Mouse (Mus musculus) forebrain, postnatal 0 days (tissue): ENCODE results near the gene Sec31b. TPM values are rescaled to one million over a fixed set of nuclear protein-coding genes. Genes with fewer than 3 reads are reported as not detected.

Experiments
- ATAC-seq: fragments of 200-750 bp; cut with Nextera tagmentation; 2 replicates; pipeline ENCODE4 v1.8.0; 2017; ENCODE audit warnings: mild to moderate bottlenecking, moderate library complexity
- DNase-seq: peaks from one replicate; pipeline ENCODE4 v3.0.0-alpha.2; 2015
- H3K27ac ChIP-seq: fragments of 300-500 bp; sonication (generic); 2 replicates; pipeline ENCODE4 v1.5.1; 2014; ENCODE audit warnings: low read depth, mild to moderate bottlenecking, antibody characterized with exemption, low read length, moderate library complexity, mixed read lengths
- H3K27me3 ChIP-seq: fragments of 300-500 bp; sonication (generic); 2 replicates; pipeline ENCODE4 v1.6.1; 2014; ENCODE audit warnings: mild to moderate bottlenecking, low read length, mixed read lengths; ENCODE audit not compliant: insufficient read depth
- H3K36me3 ChIP-seq: fragments of 300-500 bp; sonication (generic); 2 replicates; pipeline ENCODE4 v1.6.1; 2014; ENCODE audit warnings: mild to moderate bottlenecking, moderate library complexity; ENCODE audit not compliant: insufficient read depth
- H3K4me1 ChIP-seq: fragments of 300-500 bp; sonication (generic); 2 replicates; pipeline ENCODE4 v1.6.1; 2014; ENCODE audit warnings: antibody characterized with exemption; ENCODE audit not compliant: insufficient read depth
- H3K4me2 ChIP-seq: fragments of 300-500 bp; sonication (generic); 2 replicates; pipeline ENCODE4 v1.6.1; 2014; ENCODE audit warnings: low read depth, mild to moderate bottlenecking, moderate library complexity
- H3K4me3 ChIP-seq: fragments of 300-500 bp; sonication (generic); 2 replicates; pipeline ENCODE4 v1.5.1; 2014; ENCODE audit warnings: low read depth, low read length, mixed read lengths
- H3K9ac ChIP-seq: fragments of 300-500 bp; sonication (generic); 2 replicates; pipeline ENCODE4 v1.6.1; 2014; ENCODE audit warnings: mild to moderate bottlenecking
- H3K9me3 ChIP-seq: fragments of 300-500 bp; sonication (generic); 2 replicates; pipeline ENCODE4 v1.6.1; 2016; ENCODE audit warnings: low read length
- CTCF ChIP-seq: sonication (generic); IDR thresholded peaks from 2 replicates; pipeline ENCODE4 v1.5.1; 2016; ENCODE audit warnings: antibody characterized with exemption, control low read depth, low read depth
- WGBS: fragments of 180-500 bp; shearing (Covaris S2); extraction: QIAGEN DNeasy Blood & Tissue Kit; methylation state at CpG from one replicate; pipeline ENCODE4 v1.1.7; 2014; 5-methylcytosine and 5-hydroxymethylcytosine counted together
- polyA plus RNA-seq: library from polyadenylated mRNA; unstranded; fragments of >200 nt; fragmentation: Nextera tagmentation; extraction: Ambion mirVana; gene quantifications from 2 replicates; pipeline ENCODE4 v1.2.1, GENCODE M21; 2015
- total RNA-seq: library from RNA; depleted of rRNA; stranded (reverse); fragments of >200 nt; gene quantifications from 2 replicates; pipeline ENCODE4 v1.2.3, GENCODE M21; 2014

Sec31b gene
- total and polyA plus RNA-seq, 2 experiments from 2014 or later: 0.15 to 0.48 TPM

DNA sequence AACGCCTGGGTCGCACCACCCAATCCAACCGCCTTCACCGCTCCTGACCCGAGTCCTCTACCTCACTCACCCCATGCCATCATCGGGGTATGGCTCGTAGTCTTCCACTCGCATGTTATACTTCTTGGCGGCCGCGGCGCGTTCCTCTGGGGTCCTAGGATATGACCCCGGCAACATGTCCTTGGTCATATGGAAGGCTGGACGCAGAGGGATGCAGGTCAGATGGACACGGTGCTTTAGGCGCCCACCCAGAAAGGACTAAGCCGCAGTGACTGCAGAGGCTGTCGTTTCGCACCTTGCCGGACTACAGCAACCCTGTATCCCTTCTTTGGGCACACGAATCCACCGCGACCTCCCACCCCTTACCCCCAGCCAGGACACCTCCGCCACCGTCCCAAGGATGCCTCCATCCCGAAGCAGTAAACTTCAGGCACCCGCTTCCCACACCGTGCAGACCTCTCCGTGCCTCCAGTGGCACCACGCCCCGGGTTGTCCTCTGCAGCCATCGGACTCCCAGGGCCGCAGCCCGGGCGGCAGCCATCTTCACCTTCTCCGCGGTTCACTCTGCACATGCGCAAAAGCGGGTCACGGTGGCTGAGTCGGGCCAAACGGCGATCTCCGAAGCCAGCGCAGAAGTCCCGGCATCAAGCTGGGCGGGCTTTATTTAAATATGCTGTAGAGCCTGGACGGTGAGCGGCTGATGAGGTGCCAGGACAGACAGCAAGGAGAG is 9.4 kb upstream of the Sec31b start, which contains the start of gene Ndufb8:
TSS of gene Ndufb8 (minus strand) at position 580 of the 730 bp plus-strand sequence.
- Histone ChIP-seq H3K4me3 (peak within 1 kb of the TSS; percentile 82), H3K27ac (peak within 1 kb of the TSS; percentile 71), H3K27me3 (no peaks in the 10 kb centered on the region), H3K4me1 (peaks cover 12% of the 10 kb centered on the region), H3K4me2 (peak within 1 kb of the TSS; percentile 76), H3K9me3 (no peaks in the 10 kb centered on the region), H3K36me3 (peaks cover 25% of the 10 kb centered on the region), H3K9ac (peak within 1 kb of the TSS; percentile 81)
- TF ChIP-seq CTCF: no peak
- DNase-seq (peak; percentile 94), ATAC-seq (peak; percentile 93)
- 1% methylated on average over 50 of the region's 50 CpGs for WGBS

DNA sequence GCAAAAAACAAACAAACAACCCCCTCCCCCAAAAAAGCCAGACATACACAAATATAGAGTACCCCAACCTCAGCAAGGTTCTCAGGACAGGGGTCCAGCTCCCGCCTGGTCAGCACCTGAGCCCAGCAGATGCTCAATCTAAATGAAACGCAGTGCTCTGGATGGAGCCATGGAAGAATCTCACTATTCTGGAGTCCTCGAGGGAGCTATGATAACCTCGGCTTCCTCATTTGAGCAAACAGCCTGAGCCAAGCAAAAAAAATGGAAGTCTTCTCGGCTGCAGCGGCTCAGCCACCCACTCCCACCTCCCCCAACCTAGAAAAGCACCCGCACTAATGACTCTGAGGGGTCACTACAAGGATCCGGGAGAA is 8.8 kb upstream of the Sec31b start:
- Histone ChIP-seq H3K4me3 (peak overlapping the region; percentile 82), H3K27me3 (no peaks in the 10 kb centered on the region), H3K36me3 (peaks cover 31% of the 10 kb centered on the region), H3K4me1 (peaks cover 12% of the 10 kb centered on the region), H3K4me2 (peak overlapping the region; percentile 76), H3K9ac (peak overlapping the region; percentile 81), H3K9me3 (no peaks in the 10 kb centered on the region), H3K27ac (peak overlapping the region; percentile 71)
- no peak for DNase-seq
- WGBS: 3% methylated on average over 8 of the region's 8 CpGs
- peak; percentile 11; the same call in 1 of the 2 replicates for ATAC-seq
- no peak for TF ChIP-seq CTCF

DNA sequence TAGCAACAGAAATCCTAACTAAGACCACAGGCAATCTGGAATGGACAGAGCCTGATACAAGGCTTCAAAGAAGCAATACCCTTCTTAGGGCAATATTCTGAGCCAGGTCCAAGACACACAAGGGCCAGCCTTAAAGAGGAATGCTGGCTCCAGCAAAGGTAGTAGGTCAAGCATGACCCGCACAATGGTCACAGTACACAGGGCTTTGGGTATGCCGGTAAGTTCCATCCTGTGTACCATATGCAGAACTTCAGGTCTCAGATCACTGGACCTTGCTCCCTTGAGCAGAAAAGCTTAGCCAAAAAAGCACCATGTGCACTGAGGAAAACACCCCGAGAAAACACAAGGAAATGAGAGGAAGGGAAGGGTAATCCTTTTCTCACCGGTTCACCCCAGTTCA is 7.6 kb upstream of the Sec31b start:
- Histone ChIP-seq H3K4me3 (no peak overlapping the region), H3K9me3 (no peaks in the 10 kb centered on the region), H3K27me3 (no peaks in the 10 kb centered on the region), H3K27ac (no peak overlapping the region), H3K4me1 (peaks cover 12% of the 10 kb centered on the region), H3K9ac (no peak overlapping the region), H3K36me3 (peaks cover 42% of the 10 kb centered on the region), H3K4me2 (no peak overlapping the region)
- DNase-seq (no peak), ATAC-seq (no peak)
- WGBS: 97% methylated on average over 4 of the region's 4 CpGs
- no peak for TF ChIP-seq CTCF

DNA sequence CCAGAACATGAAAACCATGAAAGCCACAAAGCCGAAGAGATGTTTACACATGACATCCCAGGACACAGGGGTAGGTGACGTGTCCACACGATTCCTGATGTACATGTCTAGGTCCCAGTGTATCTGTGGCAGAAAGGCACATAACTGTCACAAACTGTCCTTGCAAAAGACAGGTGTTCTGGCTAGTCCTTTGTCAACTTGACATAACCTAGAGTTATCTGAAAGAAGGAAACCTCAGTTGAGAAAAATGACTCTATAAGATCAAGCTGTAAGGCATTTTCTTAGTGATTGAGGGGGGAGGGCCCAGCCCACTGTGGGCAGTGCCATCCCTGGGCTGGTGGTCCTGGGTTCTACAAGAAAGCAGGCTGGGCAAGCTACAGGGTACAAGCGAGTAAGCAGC is 7.1 kb upstream of the Sec31b start, which contains the start of gene Gm20538:
TSS of gene Gm20538 (minus strand) at position 101 of the 400 bp plus-strand sequence.
- no peaks in the 10 kb centered on the region for H3K27me3 ChIP-seq
- H3K4me3 ChIP-seq: no peak within 1 kb of the TSS
- TF ChIP-seq CTCF: no peak
- H3K27ac ChIP-seq: no peak within 1 kb of the TSS
- no peaks in the 10 kb centered on the region for H3K9me3 ChIP-seq
- no peak within 1 kb of the TSS for H3K9ac ChIP-seq
- no peak for ATAC-seq
- no peak within 1 kb of the TSS for H3K4me2 ChIP-seq
- peaks cover 12% of the 10 kb centered on the region for H3K4me1 ChIP-seq
- WGBS: 96% methylated on average over 4 of the region's 4 CpGs
- peaks cover 47% of the 10 kb centered on the region for H3K36me3 ChIP-seq
- no peak for DNase-seq

DNA sequence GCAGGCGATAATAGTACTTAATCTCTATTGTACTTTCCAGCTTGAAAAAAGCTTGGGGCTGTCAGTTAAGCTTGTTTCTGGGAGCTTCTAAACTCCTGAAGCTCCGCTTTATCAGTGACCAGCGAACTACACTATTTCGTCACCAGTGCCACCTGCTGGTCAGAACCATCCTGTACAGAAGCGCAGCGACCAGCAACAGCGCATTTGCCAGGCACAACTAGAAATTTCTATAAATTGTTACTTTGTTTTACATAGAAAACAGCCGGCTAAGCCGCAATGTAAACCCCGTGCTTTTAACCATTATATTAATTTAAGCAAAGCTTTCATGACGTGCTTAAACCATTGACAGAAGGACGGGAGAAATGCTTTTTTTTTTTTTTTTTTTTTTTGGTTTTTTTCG is 889 bp downstream of the Sec31b start:
- Histone ChIP-seq H3K4me1 (no peaks in the 10 kb centered on the region), H3K27me3 (peaks cover 24% of the 10 kb centered on the region), H3K27ac (no peak overlapping the region), H3K4me3 (no peak overlapping the region), H3K9me3 (no peaks in the 10 kb centered on the region), H3K4me2 (peak overlapping the region; percentile 45; the same call in 1 of the 2 replicates), H3K9ac (no peak overlapping the region), H3K36me3 (peaks cover 19% of the 10 kb centered on the region)
- TF ChIP-seq CTCF: peak; percentile 81
- WGBS: 4% methylated on average over 13 of the region's 13 CpGs
- peak; percentile 87 for DNase-seq
- peak; percentile 55; the same call in 1 of the 2 replicates for ATAC-seq

DNA sequence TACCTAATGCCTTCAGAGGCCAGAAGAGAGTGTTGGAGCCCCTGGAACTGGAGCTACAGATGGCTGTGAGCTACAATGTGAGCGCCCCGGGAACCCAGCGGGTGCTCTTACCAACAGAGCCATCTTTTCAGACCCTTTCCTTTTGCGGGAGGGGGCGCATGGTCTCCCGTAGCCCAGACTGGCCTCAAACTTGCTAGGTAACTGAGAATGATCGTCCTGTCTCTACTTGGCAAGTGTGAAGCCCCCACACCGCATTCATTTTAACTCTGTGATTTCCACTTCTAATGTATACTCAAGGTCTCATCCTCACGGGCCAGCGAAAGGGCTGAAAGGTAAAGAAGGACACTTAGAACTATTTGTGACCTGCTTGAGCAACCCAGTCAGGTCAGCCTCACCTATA is 1.3 kb downstream of the Sec31b start:
- Histone ChIP-seq H3K4me3 (no peak overlapping the region), H3K27ac (no peak overlapping the region), H3K9ac (no peak overlapping the region), H3K36me3 (peaks cover 16% of the 10 kb centered on the region), H3K9me3 (no peaks in the 10 kb centered on the region), H3K4me2 (no peak overlapping the region), H3K4me1 (no peaks in the 10 kb centered on the region), H3K27me3 (peaks cover 24% of the 10 kb centered on the region)
- ATAC-seq (no peak), DNase-seq (no peak)
- 58% methylated on average over 10 of the region's 10 CpGs for WGBS
- no peak for TF ChIP-seq CTCF

DNA sequence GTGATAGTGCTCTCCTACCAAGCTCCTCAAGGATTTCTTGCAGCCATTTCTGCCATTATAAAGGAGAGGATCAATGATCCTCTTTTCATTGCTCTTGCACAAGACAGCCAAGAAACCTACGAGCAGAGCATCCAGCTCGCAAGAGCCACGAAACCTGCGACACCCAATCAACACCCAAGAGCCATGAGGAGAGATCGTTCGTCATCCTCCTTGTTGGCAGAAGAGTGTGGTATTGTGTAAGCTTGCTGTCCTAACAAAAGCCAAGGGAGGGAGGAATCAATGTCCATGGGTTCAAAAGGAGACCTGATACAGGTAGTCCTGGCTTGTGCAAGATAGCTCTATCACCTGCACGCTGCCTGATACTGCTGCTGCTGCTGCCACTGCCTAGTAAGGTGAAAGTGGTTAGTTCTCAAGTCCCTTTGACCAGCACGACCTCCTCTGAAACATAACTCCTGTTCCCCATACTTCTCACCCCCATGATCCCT is 2.9 kb downstream of the Sec31b start:
- no peaks in the 10 kb centered on the region for H3K4me1 ChIP-seq
- H3K4me3 ChIP-seq: no peak overlapping the region
- no peak overlapping the region for H3K4me2 ChIP-seq
- H3K27ac ChIP-seq: no peak overlapping the region
- no peak for TF ChIP-seq CTCF
- H3K9ac ChIP-seq: no peak overlapping the region
- H3K36me3 ChIP-seq: no peaks in the 10 kb centered on the region; the same call in 1 of the 2 replicates
- no peak for DNase-seq
- 94% methylated on average over 8 of the region's 8 CpGs for WGBS
- H3K27me3 ChIP-seq: peaks cover 24% of the 10 kb centered on the region
- no peaks in the 10 kb centered on the region for H3K9me3 ChIP-seq
- ATAC-seq: no peak
